Mouse (Mus musculus) spleen, postnatal 4 days (tissue): Measurements from ENCODE around the gene Btnl6.

Experiments used
- DNase-seq, 2 experiments: peaks; one replicate each; pipeline ENCODE4 v3.0.0; 2022; ENCODE audit warnings: low spot score in 2 of 2

Btnl6 gene

DNA sequence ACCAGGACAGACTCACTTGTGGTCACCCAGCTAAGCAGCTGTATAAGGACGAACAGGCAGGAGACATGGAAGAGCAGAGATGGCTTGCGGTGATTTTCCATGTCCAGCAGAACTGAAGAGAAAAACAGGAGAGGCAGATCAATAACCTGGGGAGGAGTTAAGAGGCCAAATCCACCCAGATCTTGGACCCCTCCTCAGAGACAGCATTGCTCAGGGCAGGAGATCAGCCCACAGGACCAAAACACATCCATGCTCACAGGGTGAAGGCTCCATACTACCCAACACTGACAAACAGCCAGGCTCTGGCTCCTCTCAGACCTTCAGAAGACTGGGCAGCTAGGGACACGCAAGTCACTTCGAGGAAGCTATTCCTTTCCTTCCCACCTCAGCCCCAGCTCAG is at the start of gene Btnl6:
Btnl6 (minus strand) TSS at position 101 of the 400 bp plus-strand sequence.
- DNase-seq: no peak

DNA sequence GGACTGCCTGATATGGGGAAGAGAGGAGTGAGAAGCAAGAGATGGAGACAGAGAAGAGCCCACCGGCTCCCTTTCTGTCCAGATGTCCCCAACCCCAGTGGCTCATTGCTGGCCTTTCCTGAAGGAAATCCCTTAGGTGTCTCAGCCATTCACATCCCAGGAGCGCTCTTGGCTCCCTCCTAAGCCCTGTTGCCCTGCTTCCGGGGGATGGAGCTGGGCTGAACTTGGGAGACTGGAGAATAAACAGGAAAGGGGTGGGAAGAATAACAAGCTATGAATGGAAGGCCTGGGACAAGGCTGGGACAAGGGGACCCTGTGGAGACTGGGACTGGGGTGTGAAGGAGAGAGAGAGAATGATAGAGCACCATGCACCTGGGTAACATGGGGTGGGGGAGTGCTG is 47.6 kb upstream of the Btnl6 start:
- DNase-seq: no peak

DNA sequence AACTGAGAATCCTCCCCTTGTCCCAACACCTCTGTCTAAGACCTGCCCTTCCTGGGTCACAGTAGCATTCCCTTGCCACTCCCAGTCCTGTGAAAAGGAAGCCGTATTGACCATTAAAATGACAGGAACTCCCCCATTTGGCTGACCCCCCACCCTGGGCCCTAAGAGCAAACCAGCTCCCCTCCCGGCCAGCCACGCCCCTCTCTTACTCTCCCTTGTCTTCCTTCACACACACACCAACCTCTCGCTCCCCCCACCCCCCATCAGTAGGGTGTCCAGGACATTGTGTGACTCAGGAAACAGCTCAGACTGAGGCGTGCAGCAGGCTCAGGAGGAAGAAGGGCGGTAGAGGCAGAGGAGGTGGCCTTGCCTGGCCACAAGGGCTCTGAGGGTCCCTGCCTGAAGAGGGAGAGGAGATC is 46.9 kb upstream of the Btnl6 start, which contains the start of gene Notch4:
Notch4 (plus strand) TSS at position 266 of the 419 bp plus-strand sequence.
- DNase-seq: no peak

DNA sequence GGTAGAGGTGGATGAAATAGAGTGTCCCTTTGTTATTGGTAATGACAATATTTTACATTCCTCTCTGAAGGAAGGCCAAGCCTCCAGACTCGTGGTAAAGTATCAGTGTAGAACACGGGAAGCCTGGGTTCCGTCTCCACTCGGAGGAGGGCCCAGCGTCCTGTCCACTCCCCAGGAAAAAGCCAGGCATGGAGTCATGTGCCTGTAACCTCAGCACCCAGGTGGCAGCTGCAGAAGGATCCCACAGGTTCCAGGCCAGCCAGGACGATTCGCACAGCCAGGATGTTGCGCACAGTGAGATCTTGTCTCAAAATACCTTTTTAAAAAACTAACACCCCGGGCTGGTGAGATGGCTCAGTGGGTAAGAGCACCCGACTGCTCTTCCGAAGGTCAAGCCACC is 46.2 kb upstream of the Btnl6 start:
- no peak for DNase-seq

DNA sequence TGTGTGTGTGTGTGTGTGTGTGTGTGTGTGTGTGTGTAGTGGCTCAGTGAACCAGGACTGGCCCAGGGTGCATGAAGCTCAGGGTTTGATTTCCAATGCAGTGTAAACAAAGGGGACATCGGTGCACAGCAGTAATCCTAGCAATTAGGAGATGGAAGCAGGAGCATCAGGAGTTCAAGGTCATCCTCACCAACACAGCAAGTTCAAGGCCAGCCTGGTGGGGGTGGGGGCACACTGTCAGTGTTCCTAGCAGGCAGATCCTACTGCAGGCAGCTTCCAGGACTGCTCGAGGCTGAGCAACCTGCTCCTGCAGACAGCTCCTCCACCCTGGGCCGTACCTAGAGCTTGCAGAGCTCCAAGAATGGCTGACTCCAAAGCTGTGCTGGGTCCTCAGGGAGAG is 45.4 kb upstream of the Btnl6 start:
- no peak for DNase-seq

GRCm38 (mm10) chr17:34561200-34561599 is 44.0 kb upstream of the Btnl6 start:
- no peak for DNase-seq

- DNase-seq: no peak
Measured at GRCm38 (mm10) chr17:34560438-34560837, 43.3 kb upstream of the Btnl6 start.

DNA sequence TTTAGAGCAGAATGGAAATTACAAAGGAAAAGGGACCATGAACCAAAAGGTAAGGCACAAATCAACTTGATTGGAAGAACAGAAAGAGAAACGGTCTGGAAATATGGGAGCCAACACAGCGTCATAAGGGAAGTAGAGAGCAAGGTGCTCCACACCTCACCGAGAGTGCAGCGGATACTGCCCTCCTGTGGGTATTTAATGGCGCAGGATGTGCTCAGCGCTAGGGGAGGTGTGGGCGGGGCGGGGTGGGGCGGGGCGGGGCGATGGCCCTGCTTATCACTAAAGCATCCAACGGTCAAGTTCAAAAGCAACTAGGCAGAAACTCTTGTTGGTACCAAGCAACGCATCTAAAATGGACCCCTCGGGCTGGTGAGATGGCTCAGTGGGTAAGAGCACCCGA is 42.7 kb upstream of the Btnl6 start:
- peak in 1 of 2 experiments; percentile 59 for DNase-seq

DNA sequence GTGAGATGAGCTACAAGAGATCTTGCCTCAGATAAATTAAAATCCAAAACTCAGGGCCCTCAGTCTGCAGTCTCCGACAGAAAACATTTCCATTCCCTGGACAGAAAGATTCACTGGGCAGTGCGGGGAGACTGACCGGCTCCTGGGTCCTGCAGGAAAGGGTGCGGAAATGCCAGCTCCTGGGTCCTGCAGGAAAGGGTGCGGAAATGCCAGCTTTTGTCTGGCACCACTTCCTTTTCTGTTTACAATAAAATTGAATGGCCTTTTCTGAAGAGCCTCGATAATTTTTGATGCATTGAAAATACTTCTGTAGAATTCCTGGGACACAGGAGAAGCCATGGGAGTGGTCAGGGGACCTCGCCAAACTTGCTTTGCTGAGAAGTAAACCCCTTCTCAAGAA is 42.0 kb upstream of the Btnl6 start:
- DNase-seq: peak in 1 of 2 experiments; percentile 34

DNA sequence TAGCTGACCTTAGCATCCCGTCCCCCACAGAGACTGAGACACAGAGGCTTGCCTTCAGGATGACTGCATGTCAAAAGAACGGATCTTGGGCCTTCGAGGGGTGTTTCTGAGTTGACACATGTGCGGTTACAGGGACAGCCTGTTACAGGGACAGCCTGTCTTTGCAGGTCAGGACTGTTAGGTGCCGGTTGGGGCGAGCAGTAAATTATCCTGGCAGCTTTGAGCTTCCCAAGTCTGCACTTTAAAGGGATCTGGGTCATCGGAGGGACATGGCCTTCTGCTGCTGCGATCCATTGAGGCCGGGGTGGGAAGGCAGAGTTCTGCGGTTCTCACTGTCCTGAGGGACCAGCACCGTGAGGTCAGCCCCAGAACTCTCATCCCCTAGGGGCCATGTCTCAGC is 40.3 kb upstream of the Btnl6 start:
- no peak for DNase-seq

- no peak for DNase-seq
Measured at GRCm38 (mm10) chr17:34556406-34556805, 39.3 kb upstream of the Btnl6 start.

GRCm38 (mm10) chr17:34555483-34555882 is 38.3 kb upstream of the Btnl6 start:
- DNase-seq: peak; percentile 76 to 94

GRCm38 (mm10) chr17:34549843-34550242 is 32.7 kb upstream of the Btnl6 start:
- DNase-seq: no peak

DNA sequence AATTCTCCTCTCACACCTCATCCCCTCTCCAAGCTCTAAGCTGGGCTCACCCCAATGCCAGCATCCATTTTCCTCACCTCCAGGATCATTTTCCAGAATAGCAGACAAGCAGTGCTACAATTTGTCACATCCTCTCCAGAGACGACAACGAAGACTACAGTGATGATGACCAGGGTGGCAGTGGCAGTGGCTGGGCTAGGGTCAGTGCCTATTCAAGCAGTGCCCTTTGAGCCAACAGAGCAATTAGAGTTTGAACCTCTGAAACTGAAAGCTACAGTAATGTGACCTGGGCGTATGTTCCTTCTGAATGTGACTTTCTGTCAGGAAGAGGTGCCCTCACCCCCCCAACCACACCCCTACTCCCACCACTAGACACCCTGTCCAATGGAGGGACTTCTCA is 32.0 kb upstream of the Btnl6 start:
- no peak for DNase-seq

DNA sequence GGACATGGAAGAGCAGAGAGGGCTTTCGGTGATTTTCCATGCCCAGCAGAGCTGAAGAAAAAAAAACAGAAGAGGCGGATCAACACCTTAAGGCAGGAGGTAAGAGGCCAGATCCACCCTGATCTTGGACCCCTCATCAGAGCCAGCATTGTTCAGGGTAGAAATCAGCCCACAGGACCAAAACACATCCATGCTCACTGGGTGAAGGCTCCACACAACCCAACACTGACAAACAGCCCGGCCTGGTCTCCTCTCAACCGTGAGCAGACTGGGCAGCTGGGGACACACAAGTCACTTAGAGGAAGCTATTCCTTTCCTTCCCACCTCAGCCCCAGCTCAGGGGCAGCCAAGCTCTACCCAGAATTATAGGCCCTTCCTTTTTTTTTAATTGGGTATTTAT is 30.4 kb upstream of the Btnl6 start:
- DNase-seq: peak in 1 of 2 experiments; percentile 52

GRCm38 (mm10) chr17:34546797-34547196 is 29.6 kb upstream of the Btnl6 start:
- peak in 1 of 2 experiments; percentile 49 for DNase-seq

- DNase-seq: peak in 1 of 2 experiments; percentile 49
Measured at GRCm38 (mm10) chr17:34543567-34543966, 26.4 kb upstream of the Btnl6 start.

DNA sequence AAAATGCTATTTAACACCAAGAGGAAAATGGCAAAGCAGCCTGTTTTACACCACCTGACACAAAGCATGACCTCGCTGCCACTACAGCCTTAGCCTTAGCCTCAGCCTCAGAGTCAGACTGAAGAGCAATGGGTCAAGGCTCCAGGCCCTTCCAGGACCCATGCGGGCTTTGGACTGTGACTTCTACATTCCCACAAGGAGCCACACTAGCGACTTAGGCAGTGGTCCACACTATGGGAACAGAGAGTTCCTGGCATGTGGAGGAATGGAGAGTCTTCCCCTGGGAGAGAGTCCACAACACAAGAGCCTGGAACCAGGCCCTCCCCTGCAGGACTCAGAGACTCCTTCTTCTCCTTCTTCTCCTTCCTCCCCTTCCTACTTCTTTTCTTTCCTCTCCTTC is 15.5 kb upstream of the Btnl6 start:
- DNase-seq: no peak

DNA sequence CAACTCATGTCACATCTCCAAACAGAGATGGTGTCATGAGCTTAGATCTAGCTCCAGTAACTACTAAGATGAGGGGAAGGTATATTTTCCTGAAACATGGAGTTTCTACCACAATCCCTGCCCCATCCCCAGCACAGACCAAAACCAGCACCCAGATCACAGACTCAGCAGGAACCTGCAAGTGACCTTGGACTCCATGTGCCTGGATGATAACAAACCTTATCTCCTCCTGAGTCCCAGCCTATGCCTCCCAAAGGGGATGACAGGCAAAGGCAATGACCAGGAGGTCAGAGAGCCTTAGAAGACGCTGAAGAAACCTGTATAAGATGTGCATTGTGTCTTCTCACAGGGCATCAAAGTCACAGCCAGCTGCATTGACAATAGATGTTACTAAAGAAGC is 1.8 kb upstream of the Btnl6 start:
- peak in 1 of 2 experiments; percentile 47 for DNase-seq

- DNase-seq: peak in 1 of 2 experiments; percentile 7
Measured at GRCm38 (mm10) chr17:34518571-34518970, 1.4 kb upstream of the Btnl6 start.

- peak in 1 of 2 experiments; percentile 46 for DNase-seq
Measured at GRCm38 (mm10) chr17:34517795-34518194, 643 bp upstream of the Btnl6 start.

GRCm38 (mm10) chr17:34516514-34516913 is 638 bp downstream of the Btnl6 start:
- DNase-seq: peak in 1 of 2 experiments; percentile 34

DNA sequence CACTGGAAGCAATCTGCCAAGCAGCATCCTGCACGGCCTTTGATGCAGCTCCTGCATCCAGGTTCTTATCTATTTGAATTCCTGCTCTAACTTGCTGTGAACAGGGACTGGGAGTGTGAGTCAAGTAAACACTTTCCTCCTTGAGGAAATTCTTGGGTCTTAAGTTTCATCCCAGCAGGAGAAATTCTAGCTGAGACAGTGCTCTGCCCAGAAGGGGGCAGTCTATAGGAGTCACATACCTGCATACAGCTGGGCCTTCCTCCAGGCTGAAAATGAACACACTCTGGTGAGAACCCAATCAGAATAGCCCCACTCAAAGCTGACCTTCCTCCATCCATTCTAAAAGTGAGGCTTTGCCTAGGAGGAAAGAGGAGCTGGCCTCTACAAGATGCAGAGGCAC is 5.4 kb downstream of the Btnl6 start:
- DNase-seq: peak in 1 of 2 experiments; percentile 40

GRCm38 (mm10) chr17:34507591-34507990 is 9.6 kb downstream of the Btnl6 start:
- peak in 1 of 2 experiments; percentile 11 for DNase-seq
